Mouse (Mus musculus) heart, adult 2 months (tissue): Measurements from ENCODE around the gene Trp53i11.

ENCODE experiments used
- CTCF ChIP-seq: fragments of 200-600 bp; IDR thresholded peaks from 2 replicates; pipeline ENCODE4 v1.8.1; 2022; ENCODE audit warnings: antibody characterized with exemption, mild to moderate bottlenecking, moderate library complexity
- POLR2A ChIP-seq: fragments of 200-500 bp; IDR thresholded peaks from 2 replicates; pipeline ENCODE4 v1.6.1; 2011; ENCODE audit warnings: mild to moderate bottlenecking, low read depth, low read length, control low read depth; ENCODE audit not compliant: insufficient read depth

- no peak for TF ChIP-seq POLR2A
- no peak for TF ChIP-seq CTCF
Measured at GRCm38 (mm10) chr2:93141329-93141728, 46.0 kb upstream of the Trp53i11 start.
